Mouse (Mus musculus) embryonic facial prominence, embryonic 10.5 days (tissue): ENCODE results near the gene Bcl2a1b. TPM values are rescaled to one million over a fixed set of nuclear protein-coding genes. Genes with fewer than 3 reads are reported as not detected.
"Not testable (repeated sequence)": the region's sequence is repeated elsewhere in the genome, so short reads cannot be mapped to it uniquely, and the experiment has no call there.

ENCODE experiments used
- DNase-seq: peaks from one replicate; pipeline ENCODE4 v3.0.0-alpha.2; 2017; ENCODE audit warnings: low spot score
- H3K27ac ChIP-seq: fragments of 300-500 bp; sonication (generic); replicated peaks from 2 replicates; pipeline ENCODE4 v1.5.1; 2016; ENCODE audit warnings: mild to moderate bottlenecking
- H3K27me3 ChIP-seq: fragments of 300-500 bp; sonication (generic); replicated peaks from 2 replicates; pipeline ENCODE4 v1.6.1; 2016; ENCODE audit warnings: low read depth, mild to moderate bottlenecking; ENCODE audit not compliant: poor library complexity, severe bottlenecking
- H3K36me3 ChIP-seq: fragments of 300-500 bp; sonication (generic); replicated peaks from 2 replicates; pipeline ENCODE4 v1.6.1; 2016; ENCODE audit warnings: mild to moderate bottlenecking, moderate library complexity
- H3K4me1 ChIP-seq: fragments of 300-500 bp; sonication (generic); 2 replicates; pipeline ENCODE4 v1.6.1; 2016
- H3K4me3 ChIP-seq: fragments of 300-500 bp; sonication (generic); 2 replicates; pipeline ENCODE4 v1.5.1; 2016; ENCODE audit warnings: mild to moderate bottlenecking, moderate library complexity
- H3K9me3 ChIP-seq: fragments of 300-500 bp; sonication (generic); 2 replicates; pipeline ENCODE4 v1.6.1; 2016; ENCODE audit warnings: mild to moderate bottlenecking
- WGBS: fragments of 180-500 bp; shearing (Covaris S2); methylation state at CpG from one replicate; pipeline ENCODE4 v1.1.7; 2016; 5-methylcytosine and 5-hydroxymethylcytosine counted together
- polyA plus RNA-seq: library from polyadenylated mRNA; unstranded; fragments of >200 nt; fragmentation: Nextera tagmentation; extraction: Ambion mirVana; gene quantifications from 2 replicates; pipeline ENCODE4 v1.2.1, GENCODE M21; 2016

The Bcl2a1b gene
- polyA plus RNA-seq, 1 experiment from 2014 or later = 0.19 TPM

- not testable (repeated sequence) for H3K4me1 ChIP-seq, H3K27ac ChIP-seq, H3K36me3 ChIP-seq, DNase-seq, H3K9me3 ChIP-seq, H3K27me3 ChIP-seq, H3K4me3 ChIP-seq
- 73% methylated on average over 4 of the region's 4 CpGs for WGBS
These were observed 19.2 kb downstream of the Bcl2a1b start for GRCm38 (mm10) chr9:89218174-89218573.

DNA sequence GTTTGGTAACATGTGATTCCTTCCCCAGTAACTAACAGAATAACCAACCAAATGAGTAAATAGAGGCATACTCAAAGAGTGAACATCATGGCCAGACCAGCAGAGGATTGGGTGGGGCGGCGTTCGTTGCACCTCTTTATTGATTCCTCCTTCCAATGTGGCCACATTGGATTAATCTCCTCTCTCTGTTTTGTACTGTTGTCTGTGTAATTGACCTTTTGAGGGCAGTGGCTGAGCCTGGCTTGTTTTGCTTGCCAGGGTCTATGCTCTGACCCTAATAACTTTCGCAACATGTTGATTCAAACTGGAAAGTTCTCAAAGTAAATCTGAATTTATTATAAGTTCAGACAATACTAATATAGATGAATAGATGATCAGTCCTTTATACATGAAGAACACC lies 20.7 kb downstream of the Bcl2a1b start:
- H3K27me3 ChIP-seq, H3K4me3 ChIP-seq, H3K4me1 ChIP-seq, H3K27ac ChIP-seq, DNase-seq, H3K36me3 ChIP-seq, H3K9me3 ChIP-seq: not testable (repeated sequence)
- WGBS = 90% methylated on average over 4 of the region's 4 CpGs

DNA sequence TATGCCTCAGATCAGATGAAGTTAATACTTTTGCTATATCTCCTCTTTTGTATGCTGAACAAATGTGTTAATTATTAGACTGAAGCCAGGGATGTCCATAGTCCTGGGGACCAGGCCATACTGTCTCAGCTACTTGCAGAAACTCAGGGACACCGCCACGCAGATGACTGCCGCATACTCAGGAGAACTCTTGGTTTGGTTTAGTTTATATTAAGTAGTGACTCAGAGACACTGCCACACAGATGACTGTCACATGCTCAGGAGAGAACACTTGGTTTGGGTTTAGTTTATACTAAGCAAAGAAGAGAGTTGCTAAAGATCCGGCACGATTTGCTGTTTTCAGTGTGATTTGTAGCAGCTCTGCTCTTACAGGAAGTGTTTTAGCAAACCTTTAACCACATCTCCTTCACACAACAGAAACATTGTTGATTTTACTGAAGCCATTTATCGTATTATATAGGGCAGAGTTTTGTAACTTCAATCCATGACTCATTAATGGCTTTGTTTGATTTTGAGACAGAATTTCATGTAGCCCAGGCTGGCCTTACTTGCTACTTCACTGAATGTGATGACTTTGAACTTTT lies 21.8 kb downstream of the Bcl2a1b start:
- not testable (repeated sequence) for H3K4me3 ChIP-seq, H3K36me3 ChIP-seq, H3K4me1 ChIP-seq, DNase-seq, H3K9me3 ChIP-seq, H3K27me3 ChIP-seq, H3K27ac ChIP-seq
- 91% methylated on average over 6 of the region's 6 CpGs for WGBS

DNA sequence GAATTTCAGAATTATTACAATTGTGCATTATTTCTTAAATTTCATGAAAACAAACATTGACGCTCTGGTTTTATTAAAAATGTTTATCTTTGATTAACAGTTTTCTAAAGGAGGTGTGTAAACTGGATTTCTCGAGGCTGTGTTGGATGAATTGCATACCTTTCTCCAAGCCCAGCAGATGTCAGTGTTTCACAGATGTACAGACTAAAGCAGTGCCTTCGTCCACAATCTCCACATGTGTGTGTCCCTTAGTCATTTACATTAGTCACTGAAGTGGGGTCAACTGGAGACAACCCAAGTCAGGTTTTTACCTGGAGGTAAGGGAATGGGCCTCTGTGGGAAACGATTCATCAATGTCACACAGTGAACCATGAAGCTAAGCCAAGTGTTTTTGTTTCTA lies 27.1 kb downstream of the Bcl2a1b start:
- WGBS = 61% methylated on average over 4 of the region's 4 CpGs
- Histone ChIP-seq H3K27ac (no peak overlapping the region), H3K9me3 (no peaks in the 10 kb centered on the region), H3K27me3 (no peaks in the 10 kb centered on the region), H3K36me3 (no peaks in the 10 kb centered on the region), H3K4me3 (no peak overlapping the region), H3K4me1 (no peaks in the 10 kb centered on the region)
- no peak for DNase-seq

DNA sequence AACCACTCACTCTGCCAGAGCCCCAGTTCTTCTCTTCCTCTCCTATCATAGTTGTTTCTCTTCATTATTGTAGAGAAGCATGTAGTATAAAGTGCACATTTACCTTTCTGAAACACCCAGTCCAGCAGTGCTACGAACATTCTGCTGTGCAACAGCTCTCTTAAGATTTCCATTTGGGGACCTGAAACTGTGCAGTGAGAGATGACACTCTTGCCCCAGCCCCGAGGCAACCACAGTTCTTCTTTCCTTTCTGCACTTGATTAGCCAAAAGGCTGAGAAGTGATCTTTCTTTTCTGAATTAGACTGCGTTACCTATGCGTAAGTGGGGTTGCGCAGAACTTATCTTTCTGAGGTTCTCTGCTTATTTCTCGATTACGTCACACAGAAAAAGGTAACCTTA lies 29.1 kb downstream of the Bcl2a1b start:
- Histone ChIP-seq H3K36me3 (no peaks in the 10 kb centered on the region), H3K4me1 (no peaks in the 10 kb centered on the region), H3K27me3 (no peaks in the 10 kb centered on the region), H3K4me3 (no peak overlapping the region), H3K27ac (no peak overlapping the region), H3K9me3 (no peaks in the 10 kb centered on the region)
- DNase-seq = no peak
- 89% methylated on average over 7 of the region's 7 CpGs for WGBS

- H3K4me1 ChIP-seq, H3K36me3 ChIP-seq, H3K27ac ChIP-seq, H3K4me3 ChIP-seq, H3K9me3 ChIP-seq, DNase-seq, H3K27me3 ChIP-seq: not testable (repeated sequence)
- WGBS = 85% methylated on average over 2 of the region's 2 CpGs
These were observed 32.0 kb downstream of the Bcl2a1b start for GRCm38 (mm10) chr9:89230897-89231497.

GRCm38 (mm10) chr9:89237131-89237530 lies 38.1 kb downstream of the Bcl2a1b start:
- not testable (repeated sequence) for H3K9me3 ChIP-seq, H3K27ac ChIP-seq, DNase-seq, H3K4me1 ChIP-seq, H3K36me3 ChIP-seq, H3K4me3 ChIP-seq, H3K27me3 ChIP-seq
- WGBS = 91% methylated on average over 4 of the region's 4 CpGs

GRCm38 (mm10) chr9:89238976-89239505 lies 40.0 kb downstream of the Bcl2a1b start:
- H3K9me3 ChIP-seq, H3K4me3 ChIP-seq, DNase-seq, H3K27ac ChIP-seq, H3K27me3 ChIP-seq, H3K36me3 ChIP-seq, H3K4me1 ChIP-seq: not testable (repeated sequence)
- 86% methylated on average over 4 of the region's 5 CpGs for WGBS

- not testable (repeated sequence) for H3K27me3 ChIP-seq, DNase-seq, H3K4me1 ChIP-seq, H3K36me3 ChIP-seq, H3K4me3 ChIP-seq, H3K27ac ChIP-seq, H3K9me3 ChIP-seq
- 85% methylated on average over 3 of the region's 3 CpGs for WGBS
These were observed 41.6 kb downstream of the Bcl2a1b start for GRCm38 (mm10) chr9:89240516-89241019.

GRCm38 (mm10) chr9:89253400-89253799 lies 54.4 kb downstream of the Bcl2a1b start:
- no peak for DNase-seq
- H3K4me3 ChIP-seq = no peak overlapping the region
- H3K27ac ChIP-seq = no peak overlapping the region
- 78% methylated on average over 2 of the region's 2 CpGs for WGBS
- no peaks in the 10 kb centered on the region for H3K27me3 ChIP-seq
- no peaks in the 10 kb centered on the region for H3K36me3 ChIP-seq
- H3K9me3 ChIP-seq = no peaks in the 10 kb centered on the region
- H3K4me1 ChIP-seq = no peaks in the 10 kb centered on the region

DNA sequence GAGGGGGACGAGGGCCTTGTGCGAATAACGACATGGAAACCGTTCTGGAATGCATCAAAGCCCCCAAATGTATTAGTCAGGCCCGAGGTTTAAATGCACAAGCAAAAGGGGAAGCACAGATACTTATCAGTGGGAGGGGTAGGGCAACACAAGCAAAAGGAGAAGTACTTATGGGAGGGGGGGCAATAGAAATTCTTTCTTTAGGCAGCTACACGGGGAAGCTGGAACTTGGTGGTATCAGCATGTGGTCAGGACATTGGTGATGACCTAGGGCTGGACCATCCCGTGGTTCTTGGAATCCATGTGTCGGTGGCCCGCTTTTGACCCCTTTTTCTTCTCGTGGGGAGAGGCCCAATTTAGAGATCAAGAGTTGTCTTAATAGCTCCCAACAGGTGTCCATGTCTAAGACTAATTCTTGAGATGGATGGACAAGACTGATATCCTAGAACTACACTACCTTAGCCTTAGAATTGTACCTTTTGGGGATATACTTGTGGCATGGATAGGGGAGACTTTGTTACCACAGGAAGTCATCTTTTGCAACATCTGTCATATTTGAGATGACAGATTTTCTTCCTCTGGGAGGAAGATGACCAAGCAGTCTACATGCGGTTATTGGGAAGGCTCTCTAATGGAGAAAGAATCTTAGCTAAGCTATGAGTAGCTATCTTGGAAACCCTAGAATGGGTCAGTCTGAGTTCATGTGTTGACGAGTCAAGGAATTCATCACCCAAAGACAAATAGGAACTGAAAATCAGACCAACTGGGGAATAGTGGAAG lies 57.7 kb downstream of the Bcl2a1b start:
- H3K27me3 ChIP-seq = no peaks in the 10 kb centered on the region
- no peak overlapping the region for H3K4me3 ChIP-seq
- no peak overlapping the region for H3K27ac ChIP-seq
- no peak for DNase-seq
- no peaks in the 10 kb centered on the region for H3K4me1 ChIP-seq
- H3K9me3 ChIP-seq = no peaks in the 10 kb centered on the region
- H3K36me3 ChIP-seq = no peaks in the 10 kb centered on the region
- 86% methylated on average over 12 of the region's 12 CpGs for WGBS
